Mouse (Mus musculus) CH12.LX (cell line): ENCODE data around the gene Ifna6.
"Not testable (repeated sequence)": the region's sequence is repeated elsewhere in the genome, so short reads cannot be mapped to it uniquely, and the experiment has no call there.

Experiments
- BHLHE40 ChIP-seq: IDR thresholded peaks from 2 replicates; pipeline ENCODE4 v1.6.1; 2011; ENCODE audit warnings: mild to moderate bottlenecking, low read depth, low read length, improper control_type of control experiment
- SIN3A ChIP-seq: IDR thresholded peaks from 2 replicates; pipeline ENCODE4 v1.6.1; 2012; ENCODE audit warnings: low read length, improper control_type of control experiment, inconsistent platforms

DNA sequence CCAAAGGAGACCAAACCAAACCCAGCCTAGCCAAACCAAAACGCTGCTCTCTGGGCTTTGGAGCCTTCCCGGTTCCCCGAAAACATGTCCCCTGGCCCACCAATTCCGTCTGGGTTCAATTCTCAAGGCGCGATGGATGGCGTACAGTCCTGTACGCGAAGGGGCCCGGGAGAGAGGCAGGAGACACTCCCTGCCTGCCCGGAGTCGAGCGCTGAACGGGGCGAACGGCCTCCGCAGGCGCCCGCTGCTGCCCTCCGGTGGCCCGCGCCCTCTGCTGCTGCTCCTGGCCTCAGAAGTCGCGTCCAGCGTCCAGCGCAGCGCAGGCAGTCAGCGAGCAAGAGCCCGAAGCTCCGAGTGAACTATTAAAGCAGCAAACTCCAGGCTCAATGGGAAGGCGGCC is 44.9 kb upstream of the Ifna6 start:
- not testable (repeated sequence) for TF ChIP-seq BHLHE40, SIN3A
